Mouse (Mus musculus) cerebellum, adult 2 months (tissue): Measurements from ENCODE around the gene Triobp. TPM values are rescaled to one million over a fixed set of nuclear protein-coding genes. Genes with fewer than 3 reads are reported as not detected.

Experiments used
- DNase-seq, 2 experiments: peaks; one replicate each; pipeline ENCODE4 v3.0.0; 2021
- H3K27ac ChIP-seq: fragments of 200-500 bp; 2 replicates; pipeline ENCODE4 v1.5.1; 2012; ENCODE audit warnings: low read length, control low read depth, inconsistent platforms; ENCODE audit not compliant: insufficient read depth
- H3K27me3 ChIP-seq: fragments of 200-500 bp; 2 replicates; pipeline ENCODE4 v1.6.1; 2012; ENCODE audit warnings: inconsistent platforms, mild to moderate bottlenecking, low read length, moderate library complexity; ENCODE audit not compliant: control insufficient read depth, insufficient read depth
- H3K4me1 ChIP-seq: fragments of 200-500 bp; 2 replicates; pipeline ENCODE4 v1.6.1; 2011; ENCODE audit warnings: low read length; ENCODE audit not compliant: control insufficient read depth, insufficient read depth
- H3K4me3 ChIP-seq: fragments of 200-500 bp; replicated peaks from 2 replicates; pipeline ENCODE3; 2011; ENCODE audit warnings: mild to moderate bottlenecking, low read depth, low read length, control low read depth; ENCODE audit not compliant: insufficient read depth
- CTCF ChIP-seq: fragments of 200-500 bp; IDR thresholded peaks from 2 replicates; pipeline ENCODE4 v1.5.1; 2011; ENCODE audit warnings: low read depth, mild to moderate bottlenecking, control low read depth, low read length, moderate library complexity, borderline replicate concordance; ENCODE audit not compliant: insufficient read depth
- POLR2A ChIP-seq: fragments of 200-500 bp; IDR thresholded peaks from 2 replicates; pipeline ENCODE4 v1.6.1; 2011; ENCODE audit warnings: low read length, control low read depth, borderline replicate concordance; ENCODE audit not compliant: insufficient read depth
- WGBS: fragments of 180-500 bp; shearing (Covaris S2); methylation state at CpG from one replicate; pipeline ENCODE4 v1.1.7; 2018; 5-methylcytosine and 5-hydroxymethylcytosine counted together
- polyA plus RNA-seq: library from polyadenylated mRNA; depleted of rRNA; stranded (reverse); fragments of >200 nt; gene quantifications from 2 replicates; pipeline ENCODE4 v1.2.3, GENCODE M21; 2012

The Triobp gene
- polyA plus RNA-seq, 1 experiment, result 35.3 TPM

DNA sequence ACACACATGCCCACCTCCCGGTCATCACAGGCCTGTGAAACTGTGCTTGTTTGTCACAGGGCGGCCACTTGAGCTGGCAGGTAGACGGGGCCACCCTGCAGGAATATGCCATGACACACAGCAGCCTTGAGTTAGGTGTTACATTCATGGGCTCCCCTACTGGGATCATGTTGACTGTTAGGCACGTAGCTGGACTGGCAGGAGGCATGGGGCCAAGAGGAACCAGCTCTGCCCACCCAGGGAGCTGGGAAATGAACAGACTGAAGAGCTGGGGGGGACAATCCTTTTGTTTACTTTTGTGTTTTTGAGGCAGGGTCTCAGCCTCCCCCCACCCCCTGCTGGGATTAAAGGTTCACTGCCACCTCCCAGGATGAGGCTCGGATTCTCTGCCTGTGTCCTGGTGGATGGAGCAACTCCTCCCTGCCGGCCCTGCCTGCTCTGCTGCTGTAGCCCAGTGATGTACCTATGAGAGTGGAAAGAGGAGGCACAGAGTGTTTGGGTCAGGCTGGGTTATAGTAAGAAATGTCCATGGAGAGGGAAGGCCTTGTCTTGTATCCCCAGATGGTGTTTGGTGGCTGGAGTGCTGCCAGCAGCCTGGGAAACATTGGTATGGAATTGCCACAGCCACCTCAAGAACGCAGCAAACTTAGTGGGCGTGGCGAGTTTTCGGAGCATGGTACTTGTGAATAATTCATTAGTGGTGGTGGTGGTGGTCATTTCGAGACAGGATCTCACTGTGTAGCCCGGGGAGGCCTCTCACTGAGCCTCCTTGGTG lies 31.3 kb upstream of the Triobp start:
- WGBS, result 12% methylated on average over 12 of the region's 12 CpGs
- Histone ChIP-seq H3K4me1 (peaks cover 17% of the 10 kb centered on the region), H3K4me3 (peak overlapping the region; percentile 98), H3K27me3 (no peaks in the 10 kb centered on the region), H3K27ac (peak overlapping the region; percentile 37)
- peak; percentile 64 to 70 for DNase-seq
- TF ChIP-seq CTCF (no peak), POLR2A (no peak)

DNA sequence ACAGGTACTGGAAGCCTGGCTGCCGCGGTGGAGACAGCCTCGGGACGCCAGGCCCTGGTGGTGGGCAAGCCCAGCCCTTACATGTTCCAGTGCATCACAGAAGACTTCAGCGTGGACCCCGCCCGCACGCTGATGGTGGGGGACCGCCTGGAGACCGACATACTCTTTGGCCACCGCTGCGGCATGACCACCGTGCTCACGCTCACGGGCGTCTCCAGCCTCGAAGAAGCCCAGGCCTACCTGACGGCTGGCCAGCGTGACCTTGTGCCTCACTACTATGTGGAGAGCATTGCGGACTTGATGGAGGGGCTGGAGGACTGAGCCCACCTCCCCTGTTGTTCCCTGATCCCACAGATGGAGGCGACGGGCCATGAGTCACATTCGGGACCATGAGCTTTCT lies 29.4 kb upstream of the Triobp start:
- Histone ChIP-seq H3K27ac (no peak overlapping the region), H3K27me3 (no peaks in the 10 kb centered on the region), H3K4me1 (peaks cover 17% of the 10 kb centered on the region), H3K4me3 (no peak overlapping the region)
- TF ChIP-seq POLR2A, result no peak
- TF ChIP-seq CTCF, result no peak
- DNase-seq, result no peak
- 84% methylated on average over 23 of the region's 23 CpGs for WGBS

DNA sequence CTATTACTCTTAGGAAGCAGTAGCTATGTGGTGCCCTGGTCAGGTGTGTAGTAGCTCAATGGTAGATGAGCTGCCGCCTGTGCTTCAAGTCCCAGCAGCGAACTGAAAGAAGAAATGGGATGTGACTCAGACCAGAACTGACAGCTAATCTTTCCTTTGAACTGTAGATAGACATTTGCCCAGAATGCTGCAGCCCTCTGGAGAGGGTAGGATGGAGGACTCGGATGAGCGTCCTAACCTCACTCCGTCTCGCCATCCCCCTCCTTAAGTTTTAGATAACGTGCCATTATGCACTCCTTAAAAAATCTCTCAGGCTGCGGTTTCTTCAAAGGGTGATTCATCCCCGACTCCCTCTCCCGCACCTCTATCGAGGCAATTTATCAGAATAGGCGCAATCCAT lies 27.6 kb upstream of the Triobp start:
- WGBS, result 86% methylated on average over 12 of the region's 12 CpGs
- H3K27ac ChIP-seq, result no peak overlapping the region
- no peaks in the 10 kb centered on the region for H3K27me3 ChIP-seq
- peaks cover 17% of the 10 kb centered on the region for H3K4me1 ChIP-seq
- DNase-seq, result no peak
- TF ChIP-seq CTCF (no peak), POLR2A (no peak)
- no peak overlapping the region for H3K4me3 ChIP-seq

DNA sequence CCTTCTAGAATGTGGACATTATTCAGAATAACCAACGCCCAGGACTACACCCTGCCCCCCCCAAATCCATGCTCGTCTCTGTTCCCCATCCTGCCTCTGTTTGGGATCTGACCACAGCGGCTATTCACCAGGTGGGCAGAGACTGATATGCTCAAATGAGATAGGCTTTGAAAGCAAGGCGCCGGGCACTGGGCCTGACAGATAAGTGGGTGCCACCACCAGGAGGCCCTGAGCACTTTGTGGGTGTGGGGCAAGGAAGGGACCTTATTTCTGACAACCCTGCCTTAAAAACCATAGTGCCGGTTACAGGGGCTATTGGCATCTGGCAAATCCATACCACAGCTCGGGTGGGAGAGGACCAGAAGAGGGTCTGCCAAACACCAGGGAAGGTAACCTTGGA lies 24.8 kb upstream of the Triobp start:
- Histone ChIP-seq H3K27ac (no peak overlapping the region), H3K4me1 (peaks cover 30% of the 10 kb centered on the region), H3K27me3 (no peaks in the 10 kb centered on the region), H3K4me3 (no peak overlapping the region)
- no peak for DNase-seq
- TF ChIP-seq POLR2A (no peak), CTCF (no peak)
- 92% methylated on average over 7 of the region's 7 CpGs for WGBS

DNA sequence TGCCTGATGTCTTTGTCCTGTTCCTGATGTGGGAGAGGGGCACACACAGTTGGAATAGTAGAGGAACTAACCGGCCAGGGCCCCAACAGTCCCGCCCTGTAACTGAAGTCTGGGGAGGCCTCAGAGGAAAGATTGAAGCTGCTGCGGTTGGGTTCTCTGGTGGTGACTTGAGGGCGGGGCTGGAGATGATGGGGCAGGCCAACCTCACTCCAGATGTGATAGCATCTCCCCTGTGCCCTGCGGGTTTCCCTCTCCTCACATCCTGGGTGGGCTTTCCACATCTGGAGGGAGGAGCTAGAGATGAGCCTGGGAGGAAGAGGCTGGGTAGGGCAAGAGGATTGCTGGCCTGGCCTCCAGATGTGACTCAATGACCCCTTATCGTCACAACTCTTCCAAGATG lies 23.9 kb upstream of the Triobp start:
- WGBS, result 87% methylated on average over 6 of the region's 6 CpGs

GRCm38 (mm10) chr15:78925129-78925528 lies 22.4 kb upstream of the Triobp start:
- no peak overlapping the region for H3K27ac ChIP-seq
- no peak for TF ChIP-seq POLR2A
- no peak for TF ChIP-seq CTCF
- no peak for DNase-seq

More for the DNA sequence above, 23.9 kb upstream of the Triobp start:
- no peak overlapping the region for H3K27ac ChIP-seq
- no peaks in the 10 kb centered on the region for H3K27me3 ChIP-seq
- no peak overlapping the region for H3K4me3 ChIP-seq
- H3K4me1 ChIP-seq, result peaks cover 25% of the 10 kb centered on the region
- DNase-seq, result no peak
- no peak for TF ChIP-seq CTCF
- TF ChIP-seq POLR2A, result no peak

DNA sequence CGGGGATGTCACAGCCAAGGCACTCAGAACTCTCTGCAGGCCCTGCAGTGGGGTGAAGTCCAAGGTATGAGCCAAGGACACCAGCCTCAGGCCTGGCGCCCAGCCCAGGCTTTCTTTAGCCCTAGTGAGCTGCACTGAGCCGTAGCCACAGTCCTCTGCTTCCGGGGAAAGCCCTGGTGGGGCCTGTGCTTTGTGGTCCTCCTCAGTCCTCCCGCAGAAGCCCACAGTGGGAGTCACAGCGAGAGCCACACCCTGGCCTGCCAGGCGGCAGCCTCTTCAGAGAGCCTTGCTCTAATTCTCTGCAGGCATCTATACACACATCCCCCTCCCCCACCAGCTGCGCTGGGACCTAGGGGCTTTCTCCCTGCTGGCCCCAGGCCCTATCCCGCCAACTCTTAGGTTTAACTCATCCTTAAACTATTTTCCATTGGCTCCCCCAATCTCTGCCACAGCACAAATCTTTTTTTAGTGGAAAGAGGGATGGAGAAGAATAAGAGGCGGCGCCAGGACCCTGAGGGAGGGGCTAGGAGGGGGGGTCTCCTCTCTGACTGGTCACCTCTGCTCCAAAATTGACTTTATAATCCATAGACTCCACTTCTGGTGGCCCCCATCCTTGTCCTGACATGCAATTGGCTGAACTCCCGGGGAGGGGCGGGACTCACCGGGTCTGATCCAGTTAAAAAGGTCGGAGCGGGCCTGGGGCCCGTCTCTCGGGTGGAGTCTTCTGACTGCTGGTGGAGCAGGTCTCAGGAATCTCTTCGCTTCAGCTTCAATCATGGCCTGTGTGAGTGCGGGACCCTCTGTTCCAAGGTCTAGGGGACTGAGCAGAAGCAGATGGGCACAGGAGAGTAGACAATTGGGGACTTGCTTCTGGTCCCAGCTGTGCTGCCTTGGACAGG lies 21.3 kb upstream of the Triobp start, which contains the start of gene Lgals1:
Lgals1 (plus strand) TSS at position 705 of the 899 bp plus-strand sequence.
- TF ChIP-seq POLR2A (no peak), CTCF (no peak)
- peak; percentile 80 to 85 for DNase-seq
- Histone ChIP-seq H3K4me1 (peaks cover 25% of the 10 kb centered on the region), H3K27ac (peak within 1 kb of the TSS; percentile 58), H3K4me3 (peak within 1 kb of the TSS; percentile 44), H3K27me3 (no peaks in the 10 kb centered on the region)
- WGBS, result 16% methylated on average over 20 of the region's 20 CpGs

More at GRCm38 (mm10) chr15:78925129-78925528, 22.4 kb upstream of the Triobp start:
- Histone ChIP-seq H3K4me3 (no peak overlapping the region), H3K27me3 (no peaks in the 10 kb centered on the region), H3K4me1 (peaks cover 25% of the 10 kb centered on the region)
- 58% methylated on average over 8 of the region's 8 CpGs for WGBS
